Mouse (Mus musculus): ENCODE measurements around the gene Ica1l. TPM values are rescaled to one million over a fixed set of nuclear protein-coding genes. Genes with fewer than 3 reads are reported as not detected.
A peak's percentile ranks its signal among the peaks of the same experiment; 100 is the strongest.
"Not testable (repeated sequence)": the region's sequence is repeated elsewhere in the genome, so short reads cannot be mapped to it uniquely, and the experiment has no call there.

Ica1l gene
- 20.7 and 21.4 TPM in 2 replicates for polyA plus RNA-seq (2012; rRNA removed)

GRCm38 (mm10) chr1:60042796-60043469, at the start of gene Ica1l:
Ica1l (minus strand) TSS chr1:60043184.
- WGBS, result under 1% methylated on average over 86 of the region's 99 CpGs
- H3K27ac ChIP-seq (ENCODE audit: insufficient read depth, low read length), result peak within 1 kb of the TSS; percentile 21
- peak within 1 kb of the TSS; percentile 64 for H3K4me3 ChIP-seq (replicated peaks; ENCODE audit: insufficient read depth, low read depth, low read length)
- H3K27me3 ChIP-seq (ENCODE audit: control insufficient read depth, insufficient read depth, low read length), result no peaks in the 10 kb centered on the region
- H3K4me1 ChIP-seq (ENCODE audit: control insufficient read depth, insufficient read depth, low read length), result no peaks in the 10 kb centered on the region
- peak; percentile 77 to 79 for DNase-seq
- TF ChIP-seq CTCF (IDR thresholded peaks at IDR 0.05; ENCODE audit: borderline replicate concordance, insufficient read depth, low read depth, low read length) (no peak), POLR2A (IDR thresholded peaks at IDR 0.05; ENCODE audit: borderline replicate concordance, insufficient read depth, low read length) (0 out of 2 replicates have a peak, but pooled peaks have one; percentile 6)

GRCm38 (mm10) chr1:60076411-60076810, 33.4 kb upstream of the Ica1l start:
- TF ChIP-seq CTCF (IDR thresholded peaks at IDR 0.05; ENCODE audit: borderline replicate concordance, insufficient read depth, low read depth, low read length) (no peak), POLR2A (IDR thresholded peaks at IDR 0.05; ENCODE audit: borderline replicate concordance, insufficient read depth, low read length) (no peak)
- H3K27ac ChIP-seq (ENCODE audit: insufficient read depth, low read length), result no peak overlapping the region
- H3K4me3 ChIP-seq (replicated peaks; ENCODE audit: insufficient read depth, low read depth, low read length), result no peak overlapping the region
- no peaks in the 10 kb centered on the region for H3K27me3 ChIP-seq (ENCODE audit: control insufficient read depth, insufficient read depth, low read length)
- WGBS, result 93% methylated on average over 6 of the region's 6 CpGs
- no peak for DNase-seq
- H3K4me1 ChIP-seq (ENCODE audit: control insufficient read depth, insufficient read depth, low read length), result no peaks in the 10 kb centered on the region

- TF ChIP-seq CTCF (IDR thresholded peaks at IDR 0.05; ENCODE audit: borderline replicate concordance, insufficient read depth, low read depth, low read length), result no peak
- no peak for TF ChIP-seq POLR2A (IDR thresholded peaks at IDR 0.05; ENCODE audit: borderline replicate concordance, insufficient read depth, low read length)
- no peak overlapping the region for H3K4me3 ChIP-seq (replicated peaks; ENCODE audit: insufficient read depth, low read depth, low read length)
- 87% methylated on average over 3 of the region's 3 CpGs for WGBS
- no peaks in the 10 kb centered on the region for H3K27me3 ChIP-seq (ENCODE audit: control insufficient read depth, insufficient read depth, low read length)
- no peak overlapping the region for H3K27ac ChIP-seq (ENCODE audit: insufficient read depth, low read length)
- H3K4me1 ChIP-seq (ENCODE audit: control insufficient read depth, insufficient read depth, low read length), result no peaks in the 10 kb centered on the region
- no peak for DNase-seq
These were observed 32.6 kb upstream of the Ica1l start for GRCm38 (mm10) chr1:60075590-60075989.

GRCm38 (mm10) chr1:60074935-60075334, 32.0 kb upstream of the Ica1l start:
- WGBS, result 69% methylated on average over 2 of the region's 2 CpGs
- no peak for DNase-seq
- TF ChIP-seq POLR2A (IDR thresholded peaks at IDR 0.05; ENCODE audit: borderline replicate concordance, insufficient read depth, low read length) (no peak), CTCF (IDR thresholded peaks at IDR 0.05; ENCODE audit: borderline replicate concordance, insufficient read depth, low read depth, low read length) (no peak)

GRCm38 (mm10) chr1:60070725-60071124, 27.7 kb upstream of the Ica1l start:
- not testable (repeated sequence) for H3K27me3 ChIP-seq (ENCODE audit: control insufficient read depth, insufficient read depth, low read length); H3K27ac ChIP-seq (ENCODE audit: insufficient read depth, low read length); DNase-seq; H3K4me1 ChIP-seq (ENCODE audit: control insufficient read depth, insufficient read depth, low read length); H3K4me3 ChIP-seq (replicated peaks; ENCODE audit: insufficient read depth, low read depth, low read length)

More at GRCm38 (mm10) chr1:60074935-60075334, 32.0 kb upstream of the Ica1l start:
- H3K4me3 ChIP-seq (replicated peaks; ENCODE audit: insufficient read depth, low read depth, low read length), result no peak overlapping the region
- H3K27me3 ChIP-seq (ENCODE audit: control insufficient read depth, insufficient read depth, low read length), result no peaks in the 10 kb centered on the region
- no peaks in the 10 kb centered on the region for H3K4me1 ChIP-seq (ENCODE audit: control insufficient read depth, insufficient read depth, low read length)
- H3K27ac ChIP-seq (ENCODE audit: insufficient read depth, low read length), result no peak overlapping the region

- no peak overlapping the region for H3K4me3 ChIP-seq (replicated peaks; ENCODE audit: insufficient read depth, low read depth, low read length)
- no peak overlapping the region for H3K27ac ChIP-seq (ENCODE audit: insufficient read depth, low read length)
- H3K27me3 ChIP-seq (ENCODE audit: control insufficient read depth, insufficient read depth, low read length), result no peaks in the 10 kb centered on the region
- TF ChIP-seq CTCF (IDR thresholded peaks at IDR 0.05; ENCODE audit: borderline replicate concordance, insufficient read depth, low read depth, low read length) (no peak), POLR2A (IDR thresholded peaks at IDR 0.05; ENCODE audit: borderline replicate concordance, insufficient read depth, low read length) (no peak)
- H3K4me1 ChIP-seq (ENCODE audit: control insufficient read depth, insufficient read depth, low read length), result no peaks in the 10 kb centered on the region
- no peak for DNase-seq
- 76% methylated on average over 3 of the region's 3 CpGs for WGBS
These were observed 13.3 kb upstream of the Ica1l start for GRCm38 (mm10) chr1:60056310-60056709.

GRCm38 (mm10) chr1:60054659-60055058, 11.7 kb upstream of the Ica1l start:
- H3K27ac ChIP-seq (ENCODE audit: insufficient read depth, low read length), result no peak overlapping the region
- TF ChIP-seq CTCF (IDR thresholded peaks at IDR 0.05; ENCODE audit: borderline replicate concordance, insufficient read depth, low read depth, low read length) (no peak), POLR2A (IDR thresholded peaks at IDR 0.05; ENCODE audit: borderline replicate concordance, insufficient read depth, low read length) (no peak)
- DNase-seq, result no peak
- H3K27me3 ChIP-seq (ENCODE audit: control insufficient read depth, insufficient read depth, low read length), result no peaks in the 10 kb centered on the region
- H3K4me1 ChIP-seq (ENCODE audit: control insufficient read depth, insufficient read depth, low read length), result no peaks in the 10 kb centered on the region
- H3K4me3 ChIP-seq (replicated peaks; ENCODE audit: insufficient read depth, low read depth, low read length), result no peak overlapping the region
- WGBS, result 38% methylated on average over 3 of the region's 3 CpGs

- H3K4me1 ChIP-seq (ENCODE audit: control insufficient read depth, insufficient read depth, low read length); H3K27ac ChIP-seq (ENCODE audit: insufficient read depth, low read length); H3K27me3 ChIP-seq (ENCODE audit: control insufficient read depth, insufficient read depth, low read length); DNase-seq; H3K4me3 ChIP-seq (replicated peaks; ENCODE audit: insufficient read depth, low read depth, low read length): not testable (repeated sequence)
- WGBS, result 84% methylated on average over 5 of the region's 5 CpGs
These were observed 4.5 kb upstream of the Ica1l start for GRCm38 (mm10) chr1:60047481-60047880.
